Mouse (Mus musculus) heart, embryonic 14.5 days (tissue): Measurements from ENCODE around the gene Fam49a. TPM values are rescaled to one million over a fixed set of nuclear protein-coding genes. Genes with fewer than 3 reads are reported as not detected.

Source experiments
- ATAC-seq: fragments of 200-750 bp; cut with Nextera tagmentation; 2 replicates; pipeline ENCODE4 v1.8.0; 2017; ENCODE audit warnings: low read depth, moderate TSS enrichment; ENCODE audit not compliant: insufficient number of reproducible peaks, insufficient read depth, low FRiP score
- H3K27ac ChIP-seq, 2 experiments: fragments of 200-500 bp in 1 of 2; fragments of 300-500 bp in 1 of 2; sonication (generic) in 1 of 2; replicated peaks in 1 of 2; 2 replicates each; pipeline ENCODE4 v1.5.1; 2012 to 2014; ENCODE audit warnings: low read depth in 2 of 2, low read length in 2 of 2, control low read depth in 1 of 2, mild to moderate bottlenecking in 1 of 2, mixed read lengths in 1 of 2; ENCODE audit not compliant: control insufficient read depth in 1 of 2, insufficient read depth in 1 of 2
- H3K27me3 ChIP-seq: fragments of 300-500 bp; sonication (generic); 2 replicates; pipeline ENCODE4 v1.6.1; 2014; ENCODE audit warnings: mild to moderate bottlenecking, low read length, control low read depth; ENCODE audit not compliant: control insufficient read depth, insufficient read depth
- H3K36me3 ChIP-seq: fragments of 300-500 bp; sonication (generic); 2 replicates; pipeline ENCODE4 v1.6.1; 2014; ENCODE audit warnings: mild to moderate bottlenecking, control low read depth, low read length, mixed read lengths; ENCODE audit not compliant: control insufficient read depth, insufficient read depth
- H3K4me1 ChIP-seq, 2 experiments: fragments of 200-500 bp in 1 of 2; fragments of 300-500 bp in 1 of 2; sonication (generic) in 1 of 2; 2 replicates each; pipeline ENCODE4 v1.6.1; 2012 to 2014; ENCODE audit warnings: low read length in 2 of 2, control low read depth in 1 of 2, mixed read lengths in 1 of 2; ENCODE audit not compliant: control insufficient read depth in 2 of 2, insufficient read depth in 2 of 2
- H3K4me2 ChIP-seq: fragments of 300-500 bp; sonication (generic); 2 replicates; pipeline ENCODE4 v1.6.1; 2014; ENCODE audit warnings: mild to moderate bottlenecking, low read length
- H3K4me3 ChIP-seq, 2 experiments: fragments of 200-500 bp in 1 of 2; fragments of 300-500 bp in 1 of 2; sonication (generic) in 1 of 2; 2 replicates each; pipeline ENCODE4 v1.5.1; 2012 to 2014; ENCODE audit warnings: low read length in 2 of 2, mild to moderate bottlenecking in 2 of 2, control low read depth in 1 of 2, low read depth in 1 of 2, moderate library complexity in 1 of 2; ENCODE audit not compliant: control insufficient read depth in 1 of 2, insufficient read depth in 1 of 2
- H3K9ac ChIP-seq: fragments of 300-500 bp; sonication (generic); 2 replicates; pipeline ENCODE4 v1.6.1; 2014; ENCODE audit warnings: mild to moderate bottlenecking, low read length
- H3K9me3 ChIP-seq: fragments of 300-500 bp; sonication (generic); 2 replicates; pipeline ENCODE4 v1.6.1; 2016; ENCODE audit warnings: low read length, control low read depth; ENCODE audit not compliant: control insufficient read depth
- WGBS: fragments of 180-500 bp; shearing (Covaris S2); extraction: QIAGEN DNeasy Blood & Tissue Kit; methylation state at CpG from one replicate; pipeline ENCODE4 v1.1.7; 2014; 5-methylcytosine and 5-hydroxymethylcytosine counted together
- polyA plus RNA-seq: library from polyadenylated mRNA; unstranded; fragments of >200 nt; fragmentation: Nextera tagmentation; extraction: Ambion mirVana; gene quantifications from 2 replicates; pipeline ENCODE4 v1.2.1, GENCODE M21; 2014

The Fam49a gene
- polyA plus RNA-seq, 1 experiment from 2014 or later = 40.5 TPM

GRCm38 (mm10) chr12:12287787-12288132 lies 25.8 kb downstream of the Fam49a start:
- no peak for ATAC-seq
- H3K4me1 ChIP-seq = peaks cover 26 to 58% of the 10 kb centered on the region in 2 experiments
- 57% methylated on average over 6 of the region's 6 CpGs for WGBS
- peak overlapping the region; percentile 54 for H3K9ac ChIP-seq
- no peaks in the 10 kb centered on the region for H3K27me3 ChIP-seq
- H3K4me3 ChIP-seq = peak overlapping the region in 1 of 2 experiments; percentile 15; a peak in 2 of 4 replicates
- peak overlapping the region; percentile 37 to 40 for H3K27ac ChIP-seq
- no peaks in the 10 kb centered on the region for H3K9me3 ChIP-seq
- peak overlapping the region; percentile 57 for H3K4me2 ChIP-seq
- H3K36me3 ChIP-seq = no peaks in the 10 kb centered on the region

DNA sequence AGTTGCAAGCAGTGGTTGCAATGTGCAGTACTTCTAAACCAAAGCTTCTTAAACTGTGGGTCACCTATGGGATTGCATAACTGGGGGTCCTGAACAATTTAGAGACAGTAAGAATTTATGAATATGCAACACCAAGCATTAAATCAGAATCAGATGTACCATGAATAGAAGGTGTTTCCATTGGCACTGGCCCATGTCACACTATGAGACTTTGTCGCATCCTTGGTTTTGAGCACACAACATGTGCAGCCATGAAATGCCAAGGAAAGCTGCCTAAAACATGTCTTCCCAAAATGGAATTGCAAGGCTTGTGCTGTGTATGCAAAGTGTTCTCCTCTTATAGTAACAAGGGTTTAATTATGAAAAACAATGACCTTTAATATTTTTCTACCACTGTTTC lies 26.6 kb downstream of the Fam49a start:
- Histone ChIP-seq H3K9me3 (no peaks in the 10 kb centered on the region), H3K27me3 (no peaks in the 10 kb centered on the region), H3K36me3 (no peaks in the 10 kb centered on the region), H3K4me3 (no peak overlapping the region), H3K9ac (no peak overlapping the region), H3K4me2 (no peak overlapping the region), H3K27ac (no peak overlapping the region), H3K4me1 (peaks cover 26 to 57% of the 10 kb centered on the region in 2 experiments)
- no peak for ATAC-seq
- 92% methylated on average over 1 of the region's 1 CpGs for WGBS

DNA sequence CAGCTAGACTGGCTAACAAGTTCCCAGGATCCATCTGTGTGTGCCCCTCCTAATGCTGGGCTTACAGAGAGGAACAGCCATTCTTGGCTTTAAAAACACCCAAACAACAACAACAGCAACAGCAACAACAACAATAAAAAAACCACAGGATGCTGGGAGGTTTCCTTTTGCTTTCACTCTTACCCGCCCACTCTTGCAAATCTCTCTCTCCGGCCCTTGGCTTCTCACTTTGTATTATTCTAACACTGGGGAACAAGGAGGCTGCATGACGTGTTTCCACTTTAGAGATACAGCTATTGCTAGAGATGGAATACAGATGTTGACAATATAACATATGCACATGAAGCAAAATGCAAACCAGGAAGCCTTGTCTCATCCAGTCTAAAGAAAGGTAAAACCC lies 27.7 kb downstream of the Fam49a start:
- no peak overlapping the region for H3K9ac ChIP-seq
- H3K4me2 ChIP-seq = no peak overlapping the region
- H3K4me3 ChIP-seq = no peak overlapping the region
- peaks cover 21 to 46% of the 10 kb centered on the region in 2 experiments for H3K4me1 ChIP-seq
- no peaks in the 10 kb centered on the region for H3K36me3 ChIP-seq
- ATAC-seq = no peak
- H3K9me3 ChIP-seq = no peaks in the 10 kb centered on the region
- H3K27ac ChIP-seq = no peak overlapping the region
- 73% methylated on average over 3 of the region's 3 CpGs for WGBS
- H3K27me3 ChIP-seq = no peaks in the 10 kb centered on the region

- Histone ChIP-seq H3K4me1 (peaks cover 16 to 38% of the 10 kb centered on the region in 2 experiments), H3K36me3 (peaks cover 3% of the 10 kb centered on the region; the same call in 1 of the 2 replicates), H3K4me3 (no peak overlapping the region), H3K4me2 (no peak overlapping the region), H3K27me3 (no peaks in the 10 kb centered on the region), H3K9ac (no peak overlapping the region), H3K27ac (peak overlapping the region in 1 of 2 experiments; percentile 43; a peak in 1 of 4 replicates), H3K9me3 (no peaks in the 10 kb centered on the region)
- 30% methylated on average over 5 of the region's 5 CpGs for WGBS
- ATAC-seq = no peak
These were observed 30.2 kb downstream of the Fam49a start for GRCm38 (mm10) chr12:12292043-12292618.

- peaks cover 15 to 31% of the 10 kb centered on the region in 2 experiments for H3K4me1 ChIP-seq
- H3K27ac ChIP-seq = no peak overlapping the region
- no peaks in the 10 kb centered on the region for H3K27me3 ChIP-seq
- H3K9me3 ChIP-seq = no peaks in the 10 kb centered on the region
- H3K9ac ChIP-seq = no peak overlapping the region
- H3K36me3 ChIP-seq = peaks cover 3% of the 10 kb centered on the region; the same call in 1 of the 2 replicates
- WGBS = 89% methylated on average over 5 of the region's 5 CpGs
- ATAC-seq = no peak
- no peak overlapping the region for H3K4me2 ChIP-seq
- H3K4me3 ChIP-seq = no peak overlapping the region
These were observed 32.6 kb downstream of the Fam49a start for GRCm38 (mm10) chr12:12294380-12295171.

DNA sequence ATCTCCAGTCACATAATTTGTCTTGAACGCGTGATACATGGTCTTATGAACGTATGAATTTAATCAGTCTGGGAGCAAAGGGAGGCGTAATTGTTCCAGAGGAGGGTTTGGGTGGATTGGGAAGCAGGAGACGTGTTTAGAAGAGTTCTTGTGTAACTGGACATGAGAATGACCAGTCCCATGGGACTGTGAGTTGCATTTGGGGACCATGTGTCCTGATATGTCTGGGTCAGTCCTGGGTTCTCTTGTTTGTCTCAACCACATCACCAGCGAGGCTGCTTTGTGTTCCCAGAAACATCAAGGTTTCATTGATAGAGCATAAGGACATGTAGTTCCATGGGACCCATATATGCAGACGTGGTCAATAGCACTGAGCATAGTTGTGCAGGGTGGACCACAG lies 36.5 kb downstream of the Fam49a start:
- ATAC-seq = no peak
- H3K27ac ChIP-seq = no peak overlapping the region
- no peaks in the 10 kb centered on the region for H3K27me3 ChIP-seq
- H3K4me2 ChIP-seq = no peak overlapping the region
- 89% methylated on average over 7 of the region's 7 CpGs for WGBS
- peaks cover 3% of the 10 kb centered on the region; the same call in 1 of the 2 replicates for H3K36me3 ChIP-seq
- H3K9ac ChIP-seq = no peak overlapping the region
- peaks cover 20 to 38% of the 10 kb centered on the region in 2 experiments for H3K4me1 ChIP-seq
- H3K9me3 ChIP-seq = no peaks in the 10 kb centered on the region
- H3K4me3 ChIP-seq = no peak overlapping the region

DNA sequence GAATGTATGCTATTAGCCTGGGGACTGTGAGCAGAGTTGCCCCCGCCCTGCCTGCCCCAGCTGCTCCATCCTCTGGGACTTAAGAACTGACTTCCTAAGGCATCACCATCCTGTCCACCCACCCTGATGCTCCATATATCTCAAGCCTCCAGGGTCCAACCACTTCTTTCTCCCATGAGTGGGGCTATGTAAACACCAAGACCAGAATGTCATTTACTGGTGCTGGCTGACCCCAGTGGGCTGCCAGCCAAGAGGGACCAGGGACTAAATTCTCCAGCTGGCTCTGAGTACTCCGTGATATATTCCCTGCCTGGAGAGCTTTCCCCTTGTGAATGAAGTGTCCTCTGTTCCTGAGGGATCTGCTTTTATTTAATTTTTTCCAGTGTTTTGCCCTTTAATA lies 37.4 kb downstream of the Fam49a start:
- H3K4me2 ChIP-seq = no peak overlapping the region
- WGBS = 48% methylated on average over 2 of the region's 2 CpGs
- no peak overlapping the region for H3K9ac ChIP-seq
- H3K9me3 ChIP-seq = no peaks in the 10 kb centered on the region
- H3K4me1 ChIP-seq = peaks cover 20 to 38% of the 10 kb centered on the region in 2 experiments
- H3K36me3 ChIP-seq = peaks cover 6% of the 10 kb centered on the region
- H3K4me3 ChIP-seq = no peak overlapping the region
- no peaks in the 10 kb centered on the region for H3K27me3 ChIP-seq
- peak overlapping the region in 1 of 2 experiments; percentile 42; a peak in 1 of 4 replicates for H3K27ac ChIP-seq
- ATAC-seq = no peak
